Mouse (Mus musculus) CH12.LX (cell line): ENCODE results near the gene Cnih1. TPM values are rescaled to one million over a fixed set of nuclear protein-coding genes. Genes with fewer than 3 reads are reported as not detected.
A peak's percentile ranks its signal among the peaks of the same experiment; 100 is the strongest.
"Not testable (repeated sequence)": the region's sequence is repeated elsewhere in the genome, so short reads cannot be mapped to it uniquely, and the experiment has no call there.

Source experiments
- DNase-seq: peaks from one replicate; pipeline ENCODE4 v3.0.0-alpha.2; 2013; ENCODE audit errors: extremely low read depth
- H3K27ac ChIP-seq: 2 replicates; pipeline ENCODE4 v1.5.1; 2012; ENCODE audit warnings: low read depth, mild to moderate bottlenecking, control low read depth, moderate library complexity; ENCODE audit not compliant: insufficient read depth
- H3K27me3 ChIP-seq: replicated peaks from 2 replicates; pipeline ENCODE3; 2012; ENCODE audit warnings: inconsistent platforms
- H3K36me3 ChIP-seq, 2 experiments: replicated peaks in 1 of 2; 2 replicates each; pipeline versions ENCODE3 to v1.6.1; 2012; ENCODE audit warnings: inconsistent platforms in 1 of 2, low read length in 1 of 2, mild to moderate bottlenecking in 1 of 2, mixed read lengths in 1 of 2, moderate library complexity in 1 of 2; ENCODE audit not compliant: control insufficient read depth in 1 of 2, insufficient read depth in 1 of 2
- H3K4me1 ChIP-seq, 2 experiments: 2 replicates each; pipeline ENCODE4 v1.6.1; 2012; ENCODE audit warnings: inconsistent platforms in 1 of 2, moderate library complexity in 1 of 2; ENCODE audit not compliant: insufficient read depth in 2 of 2, control insufficient read depth in 1 of 2
- H3K4me2 ChIP-seq: 2 replicates; pipeline ENCODE4 v1.6.1; 2012; ENCODE audit warnings: low read depth, mild to moderate bottlenecking, control low read depth; ENCODE audit not compliant: poor library complexity, insufficient read depth, severe bottlenecking
- H3K4me3 ChIP-seq, 3 experiments: fragments of 150-350 bp in 1 of 3; sonication (generic) in 1 of 3; replicated peaks in 1 of 3; 2 replicates each; pipeline versions ENCODE3 to v1.5.1; 2011 to 2012; ENCODE audit warnings: low read depth in 2 of 3, low read length in 2 of 3, mild to moderate bottlenecking in 2 of 3, moderate library complexity in 2 of 3, control low read depth in 1 of 3, improper control_type of control experiment in 1 of 3, inconsistent platforms in 1 of 3, mixed read lengths in 1 of 3; ENCODE audit not compliant: poor library complexity in 1 of 3
- H3K79me2 ChIP-seq: replicated peaks from 2 replicates; pipeline ENCODE4 v1.6.1; 2012; ENCODE audit warnings: mild to moderate bottlenecking, moderate library complexity; ENCODE audit not compliant: control insufficient read depth, poor library complexity, insufficient read depth, severe bottlenecking; ENCODE audit errors: extremely low read depth
- H3K9ac ChIP-seq: 2 replicates; pipeline ENCODE4 v1.6.1; 2012; ENCODE audit warnings: low read depth, mild to moderate bottlenecking, control low read depth, moderate library complexity; ENCODE audit not compliant: insufficient read depth
- H3K9me3 ChIP-seq: replicated peaks from 2 replicates; pipeline ENCODE3; 2012; ENCODE audit warnings: low read length, inconsistent platforms, mixed read lengths
- BHLHE40 ChIP-seq: IDR thresholded peaks from 2 replicates; pipeline ENCODE4 v1.6.1; 2011; ENCODE audit warnings: mild to moderate bottlenecking, low read depth, low read length, improper control_type of control experiment
- E2F4 ChIP-seq: IDR thresholded peaks from 2 replicates; pipeline ENCODE4 v1.6.1; 2011; ENCODE audit warnings: low read depth, low read length, improper control_type of control experiment; ENCODE audit not compliant: insufficient replicate concordance
- EP300 ChIP-seq: IDR thresholded peaks from 2 replicates; pipeline ENCODE4 v1.6.1; 2011; ENCODE audit warnings: low read length, improper control_type of control experiment
- ETS1 ChIP-seq: conservative IDR thresholded peaks from 2 replicates; pipeline ENCODE4 v1.6.1; 2012; ENCODE audit warnings: low read depth, mild to moderate bottlenecking, inconsistent platforms, low read length, improper control_type of control experiment, moderate library complexity
- HCFC1 ChIP-seq: IDR thresholded peaks from 2 replicates; pipeline ENCODE4 v1.6.1; 2012; ENCODE audit warnings: low read depth, mild to moderate bottlenecking, inconsistent platforms, low read length, improper control_type of control experiment
- IRF4 ChIP-seq: IDR thresholded peaks from 2 replicates; pipeline ENCODE4 v1.6.1; 2014; ENCODE audit warnings: low read depth, mild to moderate bottlenecking, inconsistent platforms, low read length, improper control_type of control experiment
- JUN ChIP-seq: IDR thresholded peaks from 2 replicates; pipeline ENCODE4 v1.6.1; 2011; ENCODE audit warnings: low read depth, mild to moderate bottlenecking, low read length, improper control_type of control experiment, moderate library complexity; ENCODE audit not compliant: insufficient read depth
- MAFK ChIP-seq: IDR thresholded peaks from 2 replicates; pipeline ENCODE4 v1.6.1; 2011; ENCODE audit warnings: low read length, improper control_type of control experiment; ENCODE audit not compliant: insufficient replicate concordance
- MAZ ChIP-seq: IDR thresholded peaks from 2 replicates; pipeline ENCODE4 v1.6.1; 2012; ENCODE audit warnings: low read depth, mild to moderate bottlenecking, inconsistent platforms, low read length, improper control_type of control experiment, moderate library complexity
- MEF2A ChIP-seq: IDR thresholded peaks from 2 replicates; pipeline ENCODE4 v1.6.1; 2014; ENCODE audit warnings: low read depth, mild to moderate bottlenecking, inconsistent platforms, low read length, improper control_type of control experiment, borderline replicate concordance
- NELFE ChIP-seq: IDR thresholded peaks from 2 replicates; pipeline ENCODE4 v1.6.1; 2011; ENCODE audit warnings: low read depth, low read length, improper control_type of control experiment
- PAX5 ChIP-seq: IDR thresholded peaks from 2 replicates; pipeline ENCODE4 v1.6.1; 2012; ENCODE audit warnings: low read length, inconsistent platforms, mixed read lengths
- RCOR1 ChIP-seq: conservative IDR thresholded peaks from 2 replicates; pipeline ENCODE4 v1.6.1; 2012; ENCODE audit warnings: low read depth, mild to moderate bottlenecking, inconsistent platforms, low read length, improper control_type of control experiment
- TCF12 ChIP-seq: IDR thresholded peaks from 2 replicates; pipeline ENCODE4 v1.6.1; 2014; ENCODE audit warnings: low read depth, mild to moderate bottlenecking, inconsistent platforms, low read length, improper control_type of control experiment
- ZC3H11A ChIP-seq: IDR thresholded peaks from 2 replicates; pipeline ENCODE4 v1.6.1; 2012; ENCODE audit warnings: low read depth, mild to moderate bottlenecking, inconsistent platforms, low read length, improper control_type of control experiment
- ZMIZ1 ChIP-seq: IDR thresholded peaks from 2 replicates; pipeline ENCODE4 v1.6.1; 2012; ENCODE audit warnings: low read depth, mild to moderate bottlenecking, inconsistent platforms, low read length, improper control_type of control experiment
- dilution Hi-C: fragments of 300-500 bp; cut with MboI; formaldehyde crosslinking; loops from 2 replicates; pipeline ENCODE4 v1.14.3; 2020; ENCODE audit warnings: low sequenced_read_pairs; ENCODE audit not compliant: extremely low pct_unique_long_range_greater_than_20kb, extremely low pct_ligation_motif_present
- in situ Hi-C: fragments of 300-500 bp; cut with MboI; formaldehyde crosslinking; loops from 3 replicates; pipeline ENCODE4 v1.14.3; 2019; ENCODE audit warnings: low sequenced_read_pairs, low pct_ligation_motif_present, low pct_unique_long_range_greater_than_20kb, mixed read lengths
- polyA plus RNA-seq: library from polyadenylated mRNA; unstranded; fragments of >175 nt; gene quantifications from 2 replicates; pipeline ENCODE4 v1.2.1, GENCODE M21; 2012; ENCODE audit warnings: low read depth; ENCODE audit not compliant: insufficient read length
- total RNA-seq, 2 experiments: library from RNA; depleted of rRNA; stranded (reverse); fragments of 300-350 nt in 1 of 2; fragments of >200 nt in 1 of 2; gene quantifications; 2 replicates each; pipeline ENCODE4 v1.2.3; 2012 to 2014

Gene Cnih1
- total and polyA plus RNA-seq, 3 experiments = 68.9 to 190 (median 185) TPM

DNA sequence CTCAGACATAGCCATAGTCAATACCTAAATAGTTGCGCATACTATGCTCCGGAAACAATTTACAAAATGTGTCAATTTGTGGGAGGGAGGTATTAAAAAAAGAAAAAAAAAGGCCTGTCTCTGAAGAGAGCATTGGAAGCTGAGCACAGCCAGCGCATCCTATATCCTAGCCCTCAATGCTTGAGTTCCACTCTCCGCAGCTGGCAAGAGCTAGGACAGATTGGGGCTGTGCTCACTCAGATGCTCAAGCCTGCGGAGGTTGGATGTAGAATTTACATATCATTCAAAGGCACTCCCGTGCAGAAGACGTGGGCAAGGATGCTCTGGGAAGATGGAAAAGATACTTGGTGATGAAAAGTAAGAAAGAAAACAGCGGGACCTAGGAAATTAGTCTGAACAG, 42.8 kb downstream of the Cnih1 start:
- H3K79me2 ChIP-seq = no peaks in the 10 kb centered on the region
- H3K9ac ChIP-seq = no peak overlapping the region
- H3K4me2 ChIP-seq = no peak overlapping the region
- H3K27me3 ChIP-seq = no peaks in the 10 kb centered on the region
- H3K9me3 ChIP-seq = no peaks in the 10 kb centered on the region
- in situ Hi-C loops (no loop called here), dilution Hi-C loops (no loop called here)
- no peak for DNase-seq
- H3K36me3 ChIP-seq = no peaks in the 10 kb centered on the region
- H3K4me1 ChIP-seq = peaks cover 5 to 21% of the 10 kb centered on the region in 2 experiments
- H3K4me3 ChIP-seq = no peak overlapping the region
- no peak overlapping the region for H3K27ac ChIP-seq
- TF ChIP-seq HCFC1 (no peak), JUN (no peak), NELFE (no peak), E2F4 (no peak), PAX5 (no peak), ZMIZ1 (no peak), RCOR1 (no peak), MAFK (no peak), EP300 (no peak)

GRCm38 (mm10) chr14:46742674-46743073, 45.5 kb downstream of the Cnih1 start:
- Histone ChIP-seq H3K79me2 (no peaks in the 10 kb centered on the region), H3K36me3 (no peaks in the 10 kb centered on the region), H3K27me3 (no peaks in the 10 kb centered on the region), H3K4me3 (no peak overlapping the region), H3K4me2 (0 out of 2 replicates have a peak overlapping the region, but pooled peaks have one; percentile 30), H3K4me1 (peaks cover 5 to 21% of the 10 kb centered on the region in 2 experiments), H3K9me3 (no peaks in the 10 kb centered on the region), H3K27ac (no peak overlapping the region), H3K9ac (no peak overlapping the region)
- no peak for TF ChIP-seq BHLHE40
- TF ChIP-seq HCFC1 = no peak
- peak; percentile 60 for TF ChIP-seq ETS1
- peak; percentile 68 for TF ChIP-seq MEF2A
- TF ChIP-seq EP300 = peak; percentile 65
- TF ChIP-seq ZC3H11A = no peak
- peak; percentile 80; the same call in 1 of the 2 replicates for TF ChIP-seq MAZ
- TF ChIP-seq RCOR1 = no peak
- TF ChIP-seq TCF12 = peak; percentile 61; the same call in 1 of the 2 replicates
- TF ChIP-seq IRF4 = peak; percentile 91
- TF ChIP-seq MAFK = no peak
- in situ Hi-C loops = no loop called here
- dilution Hi-C loops = no loop called here
- peak; percentile 64 for DNase-seq

DNA sequence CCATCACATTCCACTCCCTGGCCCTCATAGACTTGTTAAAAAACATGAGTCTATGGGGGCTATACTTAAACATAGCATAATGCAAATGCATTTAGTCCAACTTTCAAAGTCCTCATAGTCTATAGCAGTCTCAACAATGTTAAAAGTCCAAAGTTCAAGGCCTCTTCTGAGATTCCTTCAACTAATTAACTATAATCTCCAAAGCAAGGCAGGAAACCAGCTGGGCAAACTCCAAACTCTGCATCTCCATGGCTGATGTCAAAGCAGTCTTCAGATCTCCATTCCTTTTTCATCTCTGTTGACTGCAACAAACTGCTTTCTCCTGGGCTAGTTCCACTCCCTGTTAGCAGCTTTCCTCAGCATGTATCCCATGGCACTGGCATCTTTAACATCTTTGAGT, 50.9 kb downstream of the Cnih1 start:
- in situ Hi-C loops, dilution Hi-C loops, H3K79me2 ChIP-seq, H3K27me3 ChIP-seq, H3K4me2 ChIP-seq, H3K27ac ChIP-seq, H3K9ac ChIP-seq, H3K4me3 ChIP-seq, H3K36me3 ChIP-seq, H3K9me3 ChIP-seq, DNase-seq: not testable (repeated sequence)
- peaks cover 1 to 10% of the 10 kb centered on the region in 2 experiments for H3K4me1 ChIP-seq
